Mouse (Mus musculus) lung, postnatal 0 days (tissue): ENCODE results near the gene Pknox2.

Experiments
- CTCF ChIP-seq: IDR thresholded peaks from 2 replicates; pipeline ENCODE4 v1.5.1; 2016; ENCODE audit warnings: antibody characterized with exemption, mild to moderate bottlenecking
- EP300 ChIP-seq: IDR thresholded peaks from 2 replicates; pipeline ENCODE4 v1.6.1; 2016; ENCODE audit warnings: antibody characterized with exemption, mild to moderate bottlenecking, control low read depth

DNA sequence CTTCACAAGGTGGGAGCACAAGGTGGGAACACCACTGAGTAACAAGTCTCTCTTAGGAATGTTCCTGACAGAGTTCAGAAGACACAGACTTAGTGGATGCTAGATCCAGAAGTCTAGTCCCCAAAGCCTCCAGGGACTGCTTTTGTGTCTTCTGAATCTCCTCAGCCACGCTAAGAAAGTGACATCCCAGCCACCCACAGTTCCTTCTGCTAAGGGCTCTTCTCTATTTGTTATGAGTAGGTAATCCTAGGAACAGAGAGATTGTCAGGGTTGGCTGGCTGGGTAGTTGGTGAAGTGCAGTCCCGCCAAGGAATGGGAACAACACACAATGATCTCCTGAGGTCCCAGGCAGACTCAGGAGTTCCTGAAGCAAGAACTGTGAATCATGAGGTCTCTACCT is 85.6 kb downstream of the Pknox2 start:
- TF ChIP-seq CTCF (no peak), EP300 (no peak)
